Mouse (Mus musculus): ENCODE data around the gene Rhox4b. TPM values are rescaled to one million over a fixed set of nuclear protein-coding genes. Genes with fewer than 3 reads are reported as not detected.
"Not testable (repeated sequence)": the region's sequence is repeated elsewhere in the genome, so short reads cannot be mapped to it uniquely, and the experiment has no call there.

Gene Rhox4b
- polyA plus RNA-seq (2015; fragmentation: Nextera tagmentation; extraction: Ambion mirVana), result 0.42 TPM in 1 of 2 replicates, not detected in the other

- H3K27me3 ChIP-seq; ATAC-seq (ENCODE audit: low FRiP score, low read depth); H3K4me1 ChIP-seq; H3K27ac ChIP-seq; H3K9ac ChIP-seq; H3K9me3 ChIP-seq; H3K36me3 ChIP-seq; H3K4me3 ChIP-seq; H3K4me2 ChIP-seq (replicated peaks): not testable (repeated sequence)
- WGBS, result 84% methylated on average over 15 of the region's 15 CpGs
These were observed at the start of gene Rhox4b for GRCm38 (mm10) chrX:37432194-37432593. Gene Rhox4b, plus strand, starts transcription at chrX:37432494.

- not testable (repeated sequence) for H3K4me2 ChIP-seq (replicated peaks); H3K4me3 ChIP-seq; H3K36me3 ChIP-seq; H3K27ac ChIP-seq; H3K9ac ChIP-seq; H3K27me3 ChIP-seq; H3K9me3 ChIP-seq; H3K4me1 ChIP-seq; ATAC-seq (ENCODE audit: low FRiP score, low read depth)
- WGBS, result 94% methylated on average over 9 of the region's 16 CpGs
These were observed 41.7 kb upstream of the Rhox4b start, which contains the start of gene Rhox4a2 for GRCm38 (mm10) chrX:37390548-37390947. Gene Rhox4a2, plus strand, starts transcription at chrX:37390848.

- not testable (repeated sequence) for H3K4me1 ChIP-seq; H3K4me2 ChIP-seq (replicated peaks); H3K27ac ChIP-seq; ATAC-seq (ENCODE audit: low FRiP score, low read depth); H3K9ac ChIP-seq; H3K36me3 ChIP-seq; H3K9me3 ChIP-seq; H3K4me3 ChIP-seq; H3K27me3 ChIP-seq
- WGBS, result no CpG with 5 or more reads among the region's 9 CpGs
These were observed 20.5 kb upstream of the Rhox4b start, which contains the start of gene Rhox2b for GRCm38 (mm10) chrX:37411767-37412166. Gene Rhox2b, plus strand, starts transcription at chrX:37412067.

- WGBS, result 94% methylated on average over 7 of the region's 10 CpGs
- ATAC-seq (ENCODE audit: low FRiP score, low read depth); H3K27ac ChIP-seq; H3K9me3 ChIP-seq; H3K36me3 ChIP-seq; H3K4me3 ChIP-seq; H3K4me2 ChIP-seq (replicated peaks); H3K27me3 ChIP-seq; H3K4me1 ChIP-seq; H3K9ac ChIP-seq: not testable (repeated sequence)
These were observed 21.1 kb downstream of the Rhox4b start, which contains the start of gene Rhox2c for GRCm38 (mm10) chrX:37453380-37453779. Gene Rhox2c, plus strand, starts transcription at chrX:37453680.

- H3K27ac ChIP-seq; H3K4me2 ChIP-seq (replicated peaks); H3K4me1 ChIP-seq; H3K9me3 ChIP-seq; H3K4me3 ChIP-seq; H3K36me3 ChIP-seq; H3K9ac ChIP-seq; ATAC-seq (ENCODE audit: low FRiP score, low read depth); H3K27me3 ChIP-seq: not testable (repeated sequence)
- 90% methylated on average over 3 of the region's 4 CpGs for WGBS
These were observed 26.0 kb downstream of the Rhox4b start, which contains the start of gene Rhox3c for GRCm38 (mm10) chrX:37458285-37458684. Gene Rhox3c, plus strand, starts transcription at chrX:37458585.

GRCm38 (mm10) chrX:37480037-37480436 lies 47.7 kb downstream of the Rhox4b start, which contains the start of gene Rhox4c:
Gene Rhox4c, plus strand, starts transcription at chrX:37480337.
- 88% methylated on average over 14 of the region's 14 CpGs for WGBS
- not testable (repeated sequence) for H3K4me3 ChIP-seq; H3K36me3 ChIP-seq; H3K4me1 ChIP-seq; ATAC-seq (ENCODE audit: low FRiP score, low read depth); H3K27ac ChIP-seq; H3K9ac ChIP-seq; H3K4me2 ChIP-seq (replicated peaks); H3K9me3 ChIP-seq; H3K27me3 ChIP-seq

Other genes with a start within 250 kb of the Rhox4b start
- gene Ndufa1, start 241.3 kb upstream of the Rhox4b start, polyA plus RNA-seq (2015; fragmentation: Nextera tagmentation; extraction: Ambion mirVana), result 459 and 474 TPM in 2 replicates
- gene Rnf113a1, start 241.2 kb upstream of the Rhox4b start, polyA plus RNA-seq (2015; fragmentation: Nextera tagmentation; extraction: Ambion mirVana), result 12.3 and 13.8 TPM in 2 replicates
- 0.18 TPM in 1 of 2 replicates, not detected in the other for gene Gm9, start 221.5 kb upstream of the Rhox4b start, polyA plus RNA-seq (2015; fragmentation: Nextera tagmentation; extraction: Ambion mirVana)
- gene Rhox1, start 210.2 kb upstream of the Rhox4b start, polyA plus RNA-seq (2015; fragmentation: Nextera tagmentation; extraction: Ambion mirVana), result not detected in 2 replicates
- 0.29 TPM in 1 of 2 replicates, not detected in the other for gene Rhox2a, start 187.5 kb upstream of the Rhox4b start, polyA plus RNA-seq (2015; fragmentation: Nextera tagmentation; extraction: Ambion mirVana)
- not detected in 2 replicates for gene Rhox3a, start 182.6 kb upstream of the Rhox4b start, polyA plus RNA-seq (2015; fragmentation: Nextera tagmentation; extraction: Ambion mirVana)
- gene Rhox4a, start 167.2 kb upstream of the Rhox4b start, polyA plus RNA-seq (2015; fragmentation: Nextera tagmentation; extraction: Ambion mirVana), result not detected in 2 replicates
- not detected in 2 replicates for gene Rhox3a2, start 52.5 kb upstream of the Rhox4b start, polyA plus RNA-seq (2015; fragmentation: Nextera tagmentation; extraction: Ambion mirVana)
- gene Rhox4a2, start 41.6 kb upstream of the Rhox4b start, polyA plus RNA-seq (2015; fragmentation: Nextera tagmentation; extraction: Ambion mirVana), result 0.67 and 1.2 TPM in 2 replicates
- not detected in 2 replicates for gene Rhox2b, start 20.4 kb upstream of the Rhox4b start, polyA plus RNA-seq (2015; fragmentation: Nextera tagmentation; extraction: Ambion mirVana)
- gene Rhox2c, start 21.2 kb downstream of the Rhox4b start, polyA plus RNA-seq (2015; fragmentation: Nextera tagmentation; extraction: Ambion mirVana), result 0.19 TPM in 1 of 2 replicates, not detected in the other
- not detected in 2 replicates for gene Rhox3c, start 26.1 kb downstream of the Rhox4b start, polyA plus RNA-seq (2015; fragmentation: Nextera tagmentation; extraction: Ambion mirVana)
- gene Rhox4c, start 47.8 kb downstream of the Rhox4b start, polyA plus RNA-seq (2015; fragmentation: Nextera tagmentation; extraction: Ambion mirVana), result not detected in 2 replicates
- gene Rhox2d, start 60.9 kb downstream of the Rhox4b start, polyA plus RNA-seq (2015; fragmentation: Nextera tagmentation; extraction: Ambion mirVana), result not detected in 2 replicates
- not detected in 2 replicates for gene Rhox4d, start 81.9 kb downstream of the Rhox4b start, polyA plus RNA-seq (2015; fragmentation: Nextera tagmentation; extraction: Ambion mirVana)
- gene Rhox2e, start 98.0 kb downstream of the Rhox4b start, polyA plus RNA-seq (2015; fragmentation: Nextera tagmentation; extraction: Ambion mirVana), result not detected in 2 replicates
- not detected in 2 replicates for gene Rhox3e, start 109.5 kb downstream of the Rhox4b start, polyA plus RNA-seq (2015; fragmentation: Nextera tagmentation; extraction: Ambion mirVana)
- gene Rhox4e, start 124.9 kb downstream of the Rhox4b start, polyA plus RNA-seq (2015; fragmentation: Nextera tagmentation; extraction: Ambion mirVana), result 0.42 TPM in 1 of 2 replicates, not detected in the other
- not detected in 2 replicates for gene Rhox2f, start 138.9 kb downstream of the Rhox4b start, polyA plus RNA-seq (2015; fragmentation: Nextera tagmentation; extraction: Ambion mirVana)
- gene Rhox3f, start 148.5 kb downstream of the Rhox4b start, polyA plus RNA-seq (2015; fragmentation: Nextera tagmentation; extraction: Ambion mirVana), result not detected in 2 replicates
- not detected in 2 replicates for gene Rhox4f, start 175.2 kb downstream of the Rhox4b start, polyA plus RNA-seq (2015; fragmentation: Nextera tagmentation; extraction: Ambion mirVana)
- gene Rhox3g, start 196.1 kb downstream of the Rhox4b start, polyA plus RNA-seq (2015; fragmentation: Nextera tagmentation; extraction: Ambion mirVana), result not detected in 2 replicates
- gene Rhox2g, start 211.0 kb downstream of the Rhox4b start, polyA plus RNA-seq (2015; fragmentation: Nextera tagmentation; extraction: Ambion mirVana), result not detected in 2 replicates
- gene Rhox4g, start 218.8 kb downstream of the Rhox4b start, polyA plus RNA-seq (2015; fragmentation: Nextera tagmentation; extraction: Ambion mirVana), result not detected in 2 replicates
- not detected in 2 replicates for gene Rhox3h, start 236.3 kb downstream of the Rhox4b start, polyA plus RNA-seq (2015; fragmentation: Nextera tagmentation; extraction: Ambion mirVana)
- not detected in 2 replicates for gene Rhox2h, start 240.8 kb downstream of the Rhox4b start, polyA plus RNA-seq (2015; fragmentation: Nextera tagmentation; extraction: Ambion mirVana)